In the genomic region with DNA sequence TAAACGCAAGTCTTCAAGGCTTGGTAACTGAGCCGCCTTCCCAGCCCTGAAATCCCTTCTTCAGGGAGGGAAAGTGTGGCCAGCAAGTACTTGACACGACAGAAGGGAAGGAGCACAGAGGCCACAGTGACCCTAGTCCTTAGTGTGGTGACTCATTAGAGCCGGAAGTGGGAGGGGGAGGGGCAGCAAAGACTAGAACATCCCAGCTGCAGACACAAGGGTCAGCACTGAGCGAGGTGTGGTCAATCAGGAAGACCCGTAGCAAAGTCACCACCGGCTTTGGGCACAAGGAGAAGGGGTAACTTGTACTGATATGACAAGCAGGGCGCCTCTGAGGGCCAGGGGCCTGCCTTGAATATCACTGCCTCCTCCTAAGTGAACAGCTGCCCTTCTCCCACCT, we compare ENCODE assay signal across 9 mouse cellular contexts. TPM values are rescaled to one million over a fixed set of nuclear protein-coding genes. Genes with fewer than 3 reads are reported as not detected.
A peak's percentile ranks its signal among the peaks of the same experiment; 100 is the strongest.
DNase-seq lines count a peak whose midpoint lies in the region; ATAC-seq and TF ChIP-seq lines count a peak whose summit lies in the region.
"Had no signal": no experiment of that assay in that cellular context is flagged by ENCODE, and none has a peak within 500 bp of the region (broad histone marks: within the 10 kb centered on the region; RNA-seq: fewer than 3 reads in every experiment).

No protein-coding gene starts in this region.

- no peaks in the 10 kb centered on the region; the same call in 1 of the 2 replicates for H3K4me1 ChIP-seq in brown adipose tissue, adult 24 weeks (ENCODE audit: control insufficient read depth, insufficient read depth, insufficient read length, low read length)
- H3K4me1 ChIP-seq in liver, embryonic 14.5 days (replicated peaks; ENCODE audit: control insufficient read depth in 2 of 2, insufficient read depth in 2 of 2, low read length in 1 of 2) = peaks cover 0 to 1% of the 10 kb centered on the region in 2 experiments; a peak in 1 of 4 replicates
- H3K4me1 ChIP-seq in hindbrain, embryonic 14.5 days (replicated peaks; ENCODE audit: control insufficient read depth, insufficient read depth, low read length) = no peaks in the 10 kb centered on the region; the same call in 1 of the 2 replicates

- no peaks in the 10 kb centered on the region for H3K9me3 ChIP-seq in liver, embryonic 14.5 days (ENCODE audit: control insufficient read depth, low read length)
- H3K9me3 ChIP-seq in hindbrain, embryonic 14.5 days (ENCODE audit: control insufficient read depth, low read length) = no peaks in the 10 kb centered on the region

- no peak overlapping the region for H3K4me2 ChIP-seq in liver, embryonic 14.5 days (ENCODE audit: low read depth)
- no peak overlapping the region for H3K4me2 ChIP-seq in hindbrain, embryonic 14.5 days (replicated peaks)

- H3K4me3 ChIP-seq in brown adipose tissue, adult 24 weeks (ENCODE audit: insufficient read depth, low read depth, low read length) = no peak overlapping the region
- H3K4me3 ChIP-seq in liver, embryonic 14.5 days (ENCODE audit: insufficient read depth in 1 of 2, low read depth in 2 of 2, low read length in 2 of 2) = no peak overlapping the region
- no peak overlapping the region for H3K4me3 ChIP-seq in hindbrain, embryonic 14.5 days (replicated peaks; ENCODE audit: low read length)

- TF ChIP-seq CTCF in liver, embryonic 14.5 days (IDR thresholded peaks at IDR 0.05; ENCODE audit: low read depth) = no peak

- no peak overlapping the region for H3K9ac ChIP-seq in liver, embryonic 14.5 days (replicated peaks)
- H3K9ac ChIP-seq in hindbrain, embryonic 14.5 days = no peak overlapping the region

- DNase-seq in 416B (ENCODE audit: low read depth) = peak; percentile 92
- peak; percentile 70 for DNase-seq in heart, postnatal 4 days
- no peak for DNase-seq in liver, embryonic 14.5 days (ENCODE audit: low read depth in 3 of 3, low spot score in 3 of 3)
- DNase-seq in frontal cortex, postnatal 25 days (ENCODE audit: low spot score in 2 of 2) = no peak
- no peak for DNase-seq in ovary, postnatal 36 days (ENCODE audit: low spot score)
- no peak for DNase-seq in layer of hippocampus, postnatal 14 days (ENCODE audit: low spot score in 2 of 2)
- no peak for DNase-seq in hindbrain, embryonic 14.5 days (ENCODE audit: low spot score)

- 21% methylated on average over 8 of the region's 8 CpGs for WGBS in liver, embryonic 14.5 days (ENCODE audit: insufficient replicate concordance)
- WGBS in hindbrain, embryonic 14.5 days = 43% methylated on average over 8 of the region's 8 CpGs

- peak; percentile 35; the same call in 1 of the 2 replicates for ATAC-seq in liver, embryonic 14.5 days (ENCODE audit: insufficient read depth)
- ATAC-seq in hindbrain, embryonic 14.5 days (ENCODE audit: low FRiP score) = no peak

- H3K27me3 ChIP-seq in liver, embryonic 14.5 days (ENCODE audit: control insufficient read depth, insufficient read depth, low read length) = no peaks in the 10 kb centered on the region
- H3K27me3 ChIP-seq in hindbrain, embryonic 14.5 days (ENCODE audit: control insufficient read depth, insufficient read depth, low read length) = no peaks in the 10 kb centered on the region

- no peaks in the 10 kb centered on the region for H3K36me3 ChIP-seq in liver, embryonic 14.5 days (replicated peaks; ENCODE audit: control insufficient read depth, insufficient read depth, low read depth)
- H3K36me3 ChIP-seq in hindbrain, embryonic 14.5 days (replicated peaks; ENCODE audit: control insufficient read depth, insufficient read depth) = no peaks in the 10 kb centered on the region

- no peak for TF ChIP-seq EP300 in liver, embryonic 14.5 days (IDR thresholded peaks at IDR 0.05; ENCODE audit: low read depth)

- peak overlapping the region; percentile 61; the same call in 1 of the 2 replicates for H3K27ac ChIP-seq in brown adipose tissue, adult 24 weeks (replicated peaks; ENCODE audit: low read depth, low read length)
- no peak overlapping the region for H3K27ac ChIP-seq in liver, embryonic 14.5 days
- H3K27ac ChIP-seq in hindbrain, embryonic 14.5 days = no peak overlapping the region

RNA-seq across cellular contexts. Expression of gene Plod1, which starts 8.9 kb away (rescaled TPM):
- 24.8 and 28.6 TPM in 2 replicates for polyA plus RNA-seq in brown adipose tissue, adult 24 weeks (2012; ENCODE audit: insufficient read depth, insufficient read length, missing spikeins)
- total RNA-seq in heart, postnatal 4 days (2021) = 10 to 100 TPM; 80.9 to 82.5 TPM
- 15.5 and 16.9 TPM in 2 replicates for polyA plus RNA-seq in liver, embryonic 14.5 days (2012; rRNA removed)
- 20.2 and 23.7 TPM in 2 replicates for polyA plus RNA-seq in liver, embryonic 14.5 days (2014; fragmentation: Nextera tagmentation; extraction: Ambion mirVana)
- 10 to 100 TPM; 26.7 to 28.4 TPM for total RNA-seq in layer of hippocampus, postnatal 14 days (2021)
- polyA plus RNA-seq in hindbrain, embryonic 14.5 days (2014; fragmentation: Nextera tagmentation; extraction: Ambion mirVana) = 25.3 and 28.1 TPM in 2 replicates

RNA-seq across cellular contexts. Expression of gene 2510039O18Rik, which starts 13.0 kb away (rescaled TPM):
- 18.7 and 19.7 TPM in 2 replicates for polyA plus RNA-seq in brown adipose tissue, adult 24 weeks (2012; ENCODE audit: insufficient read depth, insufficient read length, missing spikeins)
- total RNA-seq in heart, postnatal 4 days (2021) = 10 to 100 TPM; 46.8 to 49.3 TPM
- 18.8 and 23.7 TPM in 2 replicates for polyA plus RNA-seq in liver, embryonic 14.5 days (2012; rRNA removed)
- polyA plus RNA-seq in liver, embryonic 14.5 days (2014; fragmentation: Nextera tagmentation; extraction: Ambion mirVana) = 7.8 and 8.1 TPM in 2 replicates
- 10 to 100 TPM; 27.7 to 28.8 TPM for total RNA-seq in layer of hippocampus, postnatal 14 days (2021)
- 15.8 and 19.4 TPM in 2 replicates for polyA plus RNA-seq in hindbrain, embryonic 14.5 days (2014; fragmentation: Nextera tagmentation; extraction: Ambion mirVana)

RNA-seq across cellular contexts. Expression of gene Mfn2, which starts 23.2 kb away (rescaled TPM):
- 156 and 170 TPM in 2 replicates for polyA plus RNA-seq in brown adipose tissue, adult 24 weeks (2012; ENCODE audit: insufficient read depth, insufficient read length, missing spikeins)
- total RNA-seq in heart, postnatal 4 days (2021) = 100 to 1,000 TPM; 505 to 526 TPM
- 7.5 and 8.6 TPM in 2 replicates for polyA plus RNA-seq in liver, embryonic 14.5 days (2012; rRNA removed)
- 9.2 and 11.1 TPM in 2 replicates for polyA plus RNA-seq in liver, embryonic 14.5 days (2014; fragmentation: Nextera tagmentation; extraction: Ambion mirVana)
- 100 to 1,000 TPM; 188 to 200 TPM for total RNA-seq in layer of hippocampus, postnatal 14 days (2021)
- 83.4 and 91.6 TPM in 2 replicates for polyA plus RNA-seq in hindbrain, embryonic 14.5 days (2014; fragmentation: Nextera tagmentation; extraction: Ambion mirVana)

RNA-seq across cellular contexts. Expression of gene Nppb, which starts 57.9 kb away (rescaled TPM):
- not detected in 2 replicates for polyA plus RNA-seq in brown adipose tissue, adult 24 weeks (2012; ENCODE audit: insufficient read depth, insufficient read length, missing spikeins)
- 100 to 1,000 TPM; 736 to 787 TPM for total RNA-seq in heart, postnatal 4 days (2021)
- polyA plus RNA-seq in liver, embryonic 14.5 days (2012; rRNA removed) = not detected in 2 replicates
- polyA plus RNA-seq in liver, embryonic 14.5 days (2014; fragmentation: Nextera tagmentation; extraction: Ambion mirVana) = not detected in 2 replicates
- not detected for total RNA-seq in layer of hippocampus, postnatal 14 days (2021)
- 0.25 TPM in 1 of 2 replicates, not detected in the other for polyA plus RNA-seq in hindbrain, embryonic 14.5 days (2014; fragmentation: Nextera tagmentation; extraction: Ambion mirVana)
- total RNA-seq: gastrocnemius, postnatal 4 days had no signal

RNA-seq across cellular contexts. Expression of gene Fv1, which starts 58.9 kb away (rescaled TPM):
- 3.3 and 5.8 TPM in 2 replicates for polyA plus RNA-seq in brown adipose tissue, adult 24 weeks (2012; ENCODE audit: insufficient read depth, insufficient read length, missing spikeins)
- total RNA-seq in heart, postnatal 4 days (2021) = 10 to 100 TPM in 1 of 2 experiments, 1 to 10 TPM in 1; 9.9 to 11.7 TPM
- 1.6 and 2.2 TPM in 2 replicates for polyA plus RNA-seq in liver, embryonic 14.5 days (2012; rRNA removed)
- 1.5 and 1.6 TPM in 2 replicates for polyA plus RNA-seq in liver, embryonic 14.5 days (2014; fragmentation: Nextera tagmentation; extraction: Ambion mirVana)
- 1 to 10 TPM; 7.2 to 8.9 TPM for total RNA-seq in layer of hippocampus, postnatal 14 days (2021)
- polyA plus RNA-seq in hindbrain, embryonic 14.5 days (2014; fragmentation: Nextera tagmentation; extraction: Ambion mirVana) = 7.2 and 11.3 TPM in 2 replicates

Comparison
In these comparisons a context has a peak if more than half of its experiments do, and no peak if none do; other contexts are left out.
1. DNase-seq: peak in 416B (single experiment) and heart, postnatal 4 days (single experiment); none in liver, embryonic 14.5 days (0 of 3), frontal cortex, postnatal 25 days (0 of 2), ovary, postnatal 36 days (single experiment), layer of hippocampus, postnatal 14 days (0 of 2) and hindbrain, embryonic 14.5 days (single experiment).